Mouse (Mus musculus) MEL (cell line): ENCODE measurements around the gene Zfp329. TPM values are rescaled to one million over a fixed set of nuclear protein-coding genes. Genes with fewer than 3 reads are reported as not detected.

Experiments used
- DNase-seq: peaks from one replicate; pipeline ENCODE4 v3.0.0; 2011; ENCODE audit warnings: low read depth, low spot score
- H3K27ac ChIP-seq: 2 replicates; pipeline ENCODE4 v1.5.1; 2012; ENCODE audit warnings: low read depth, mild to moderate bottlenecking, control low read depth, low read length, moderate library complexity; ENCODE audit not compliant: control insufficient read depth
- H3K27me3 ChIP-seq, 2 experiments: fragments of 150-350 bp in 1 of 2; sonication (generic) in 1 of 2; 2 replicates each; pipeline ENCODE4 v1.6.1; 2012; ENCODE audit warnings: low read length in 2 of 2, mild to moderate bottlenecking in 2 of 2, improper control_type of control experiment in 1 of 2, moderate library complexity in 1 of 2; ENCODE audit not compliant: insufficient read depth in 2 of 2, control insufficient read depth in 1 of 2
- H3K36me3 ChIP-seq, 2 experiments: 2 replicates each; pipeline ENCODE4 v1.6.1; 2012 to 2014; ENCODE audit warnings: low read length in 2 of 2, improper control_type of control experiment in 1 of 2, inconsistent platforms in 1 of 2, mild to moderate bottlenecking in 1 of 2; ENCODE audit not compliant: insufficient read depth in 2 of 2, control insufficient read depth in 1 of 2
- H3K4me1 ChIP-seq, 2 experiments: fragments of 150-350 bp in 1 of 2; sonication (generic) in 1 of 2; 2 replicates each; pipeline ENCODE4 v1.6.1; 2012; ENCODE audit warnings: low read length in 2 of 2, improper control_type of control experiment in 1 of 2, mild to moderate bottlenecking in 1 of 2; ENCODE audit not compliant: insufficient read depth in 2 of 2, control insufficient read depth in 1 of 2
- H3K4me3 ChIP-seq, 2 experiments: fragments of 150-350 bp in 1 of 2; sonication (generic) in 1 of 2; 2 replicates each; pipeline ENCODE4 v1.5.1; 2012; ENCODE audit warnings: low read depth in 2 of 2, low read length in 2 of 2, mild to moderate bottlenecking in 2 of 2, moderate library complexity in 2 of 2, control low read depth in 1 of 2, improper control_type of control experiment in 1 of 2; ENCODE audit not compliant: control insufficient read depth in 1 of 2, insufficient read depth in 1 of 2
- H3K79me2 ChIP-seq: 2 replicates; pipeline ENCODE4 v1.6.1; 2012; ENCODE audit warnings: mild to moderate bottlenecking, low read length, moderate library complexity; ENCODE audit not compliant: control insufficient read depth, poor library complexity, insufficient read depth
- H3K9ac ChIP-seq: 2 replicates; pipeline ENCODE4 v1.6.1; 2012; ENCODE audit warnings: low read depth, mild to moderate bottlenecking, control low read depth, low read length, moderate library complexity; ENCODE audit not compliant: control insufficient read depth, poor library complexity, severe bottlenecking
- H3K9me3 ChIP-seq: fragments of 150-350 bp; sonication (generic); replicated peaks from 2 replicates; pipeline ENCODE4 v1.6.1; 2012; ENCODE audit warnings: mild to moderate bottlenecking, low read length, improper control_type of control experiment, moderate library complexity; ENCODE audit not compliant: insufficient read depth
- E2F4 ChIP-seq: IDR thresholded peaks from 2 replicates; pipeline ENCODE4 v1.6.1; 2011; ENCODE audit warnings: low read depth, low read length, improper control_type of control experiment, borderline replicate concordance
- ELF1 ChIP-seq: IDR thresholded peaks from 2 replicates; pipeline ENCODE4 v1.6.1; 2014; ENCODE audit warnings: low read depth, mild to moderate bottlenecking, inconsistent platforms, low read length, improper control_type of control experiment, moderate library complexity
- EP300 ChIP-seq, 2 experiments: IDR thresholded peaks; 2 replicates each; pipeline ENCODE4 v1.6.1; 2011; ENCODE audit warnings: improper control_type of control experiment in 2 of 2, low read length in 2 of 2, low read depth in 1 of 2, mild to moderate bottlenecking in 1 of 2
- GATA1 ChIP-seq: IDR thresholded peaks from 2 replicates; pipeline ENCODE4 v1.6.1; 2011; ENCODE audit warnings: low read depth, low read length, improper control_type of control experiment
- MAFK ChIP-seq: IDR thresholded peaks from 2 replicates; pipeline ENCODE4 v1.6.1; 2011; ENCODE audit warnings: low read depth, mild to moderate bottlenecking, low read length, improper control_type of control experiment, borderline replicate concordance
- MAX ChIP-seq: IDR thresholded peaks from 2 replicates; pipeline ENCODE4 v1.6.1; 2011; ENCODE audit warnings: low read length, improper control_type of control experiment
- MAZ ChIP-seq: IDR thresholded peaks from 2 replicates; pipeline ENCODE4 v1.6.1; 2012; ENCODE audit warnings: low read depth, mild to moderate bottlenecking, inconsistent platforms, low read length, improper control_type of control experiment
- MEF2A ChIP-seq: IDR thresholded peaks from 2 replicates; pipeline ENCODE4 v1.6.1; 2014; ENCODE audit warnings: low read depth, mild to moderate bottlenecking, inconsistent platforms, low read length, improper control_type of control experiment; ENCODE audit not compliant: poor library complexity, insufficient replicate concordance, severe bottlenecking; ENCODE audit errors: extremely low read depth
- MYB ChIP-seq: IDR thresholded peaks from 2 replicates; pipeline ENCODE4 v1.6.1; 2011; ENCODE audit warnings: mild to moderate bottlenecking, low read depth, low read length, improper control_type of control experiment
- NELFE ChIP-seq: IDR thresholded peaks from 2 replicates; pipeline ENCODE4 v1.6.1; 2011; ENCODE audit warnings: low read depth, low read length, improper control_type of control experiment
- POLR2A ChIP-seq, 2 experiments: IDR thresholded peaks; 2 replicates each; pipeline ENCODE4 v1.6.1; 2011 to 2012; ENCODE audit warnings: low read length in 2 of 2, mild to moderate bottlenecking in 2 of 2, control low read depth in 1 of 2, improper control_type of control experiment in 1 of 2, low read depth in 1 of 2, moderate library complexity in 1 of 2; ENCODE audit not compliant: control insufficient read depth in 1 of 2, insufficient read depth in 1 of 2, poor library complexity in 1 of 2
- SMC3 ChIP-seq: IDR thresholded peaks from 2 replicates; pipeline ENCODE4 v1.6.1; 2011; ENCODE audit warnings: low read depth, low read length, improper control_type of control experiment
- TAL1 ChIP-seq: IDR thresholded peaks from 2 replicates; pipeline ENCODE4 v1.6.1; 2012; ENCODE audit warnings: mild to moderate bottlenecking, inconsistent platforms, low read length, moderate library complexity, mixed read lengths
- TBP ChIP-seq: IDR thresholded peaks from 2 replicates; pipeline ENCODE4 v1.8.0; 2011; ENCODE audit warnings: low read depth, low read length, improper control_type of control experiment
- TCF12 ChIP-seq: IDR thresholded peaks from 2 replicates; pipeline ENCODE4 v1.6.1; 2014; ENCODE audit warnings: low read depth, mild to moderate bottlenecking, inconsistent platforms, low read length, improper control_type of control experiment, moderate library complexity
- USF2 ChIP-seq, 2 experiments: IDR thresholded peaks; 2 replicates each; pipeline ENCODE4 v1.6.1; 2011 to 2012; ENCODE audit warnings: improper control_type of control experiment in 2 of 2, low read length in 2 of 2, borderline replicate concordance in 1 of 2, inconsistent platforms in 1 of 2, low read depth in 1 of 2, mild to moderate bottlenecking in 1 of 2; ENCODE audit not compliant: insufficient read depth in 1 of 2
- ZC3H11A ChIP-seq: IDR thresholded peaks from 2 replicates; pipeline ENCODE4 v1.6.1; 2012; ENCODE audit warnings: low read depth, mild to moderate bottlenecking, inconsistent platforms, low read length, improper control_type of control experiment
- ZKSCAN1 ChIP-seq: IDR thresholded peaks from 2 replicates; pipeline ENCODE4 v1.6.1; 2012; ENCODE audit warnings: low read depth, mild to moderate bottlenecking, inconsistent platforms, low read length, improper control_type of control experiment, moderate library complexity
- polyA plus RNA-seq, 2 experiments: library from polyadenylated mRNA; stranded (reverse) in 1 of 2; unstranded in 1 of 2; fragments of >175 nt in 1 of 2; fragments of >200 nt in 1 of 2; gene quantifications; 2 replicates each; pipeline versions ENCODE4 v1.2.1 to v1.2.4; 2012; ENCODE audit warnings: low replicate concordance in 2 of 2, low read depth in 1 of 2; ENCODE audit not compliant: insufficient read length in 2 of 2, insufficient read depth in 1 of 2, missing spikeins in 1 of 2
- total RNA-seq: library from RNA; depleted of rRNA; stranded (reverse); fragments of 300-350 nt; gene quantifications from 2 replicates; pipeline ENCODE4 v1.2.3, GENCODE M21; 2012

The Zfp329 gene
- total and polyA plus RNA-seq, 3 experiments = 3.2 to 3.4 TPM; not detected in 1

DNA sequence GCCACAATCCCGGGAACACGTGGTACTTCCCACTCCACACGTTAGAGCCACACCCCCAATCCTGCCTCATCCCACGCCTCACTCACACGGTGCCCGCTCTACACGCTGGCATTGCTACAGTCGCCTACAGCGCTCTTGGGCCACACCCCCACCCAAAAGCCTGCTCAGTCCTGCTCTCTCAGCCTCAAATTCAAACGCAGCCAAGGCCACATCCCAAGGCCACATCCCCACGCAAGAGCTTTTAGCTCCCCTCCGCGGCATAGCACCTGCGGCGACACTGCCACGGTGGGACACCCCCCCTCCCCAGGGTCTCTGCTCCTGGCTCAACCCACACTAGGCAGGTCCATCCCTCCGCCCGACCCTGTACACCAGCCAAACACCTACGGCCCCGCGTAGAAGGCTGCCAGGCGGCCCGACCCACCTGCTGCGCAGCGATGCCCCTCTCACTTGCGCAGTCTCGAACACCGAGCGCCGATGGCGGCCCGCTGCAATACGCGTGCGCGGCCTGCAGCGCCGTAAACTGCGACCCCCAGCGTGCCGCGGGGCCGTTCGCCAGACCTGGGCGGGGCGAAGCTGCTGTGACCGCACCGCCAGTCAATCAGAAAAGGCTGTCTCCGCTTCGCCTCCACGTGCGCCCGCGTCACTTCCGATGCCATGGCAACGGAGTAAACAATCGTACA lies 38.4 kb downstream of the Zfp329 start:
- no peaks in the 10 kb centered on the region for H3K9me3 ChIP-seq
- no peaks in the 10 kb centered on the region for H3K79me2 ChIP-seq
- no peaks in the 10 kb centered on the region for H3K27me3 ChIP-seq
- no peaks in the 10 kb centered on the region for H3K36me3 ChIP-seq
- no peak overlapping the region for H3K27ac ChIP-seq
- TF ChIP-seq ZC3H11A (no peak), USF2 (IDR thresholded peaks at IDR 0.05; ENCODE audit: borderline replicate concordance in 1 of 2, insufficient read depth in 1 of 2, low read depth in 1 of 2, low read length in 2 of 2) (no peak), EP300 (IDR thresholded peaks at IDR 0.05; ENCODE audit: low read depth in 1 of 2, low read length in 2 of 2) (no peak), TAL1 (no peak), ZKSCAN1 (no peak), MAZ (no peak), TCF12 (no peak), MEF2A (no peak), MAFK (no peak), SMC3 (no peak), ELF1 (no peak), MAX (no peak), TBP (no peak), POLR2A (IDR thresholded peaks at IDR 0.05; ENCODE audit: control insufficient read depth in 1 of 2, insufficient read depth in 1 of 2, low read depth in 1 of 2, low read length in 2 of 2, poor library complexity in 1 of 2) (no peak), MYB (no peak), E2F4 (no peak), GATA1 (no peak), NELFE (no peak)
- H3K4me3 ChIP-seq = no peak overlapping the region
- no peak for DNase-seq
- H3K4me1 ChIP-seq = no peaks in the 10 kb centered on the region
- no peak overlapping the region for H3K9ac ChIP-seq

DNA sequence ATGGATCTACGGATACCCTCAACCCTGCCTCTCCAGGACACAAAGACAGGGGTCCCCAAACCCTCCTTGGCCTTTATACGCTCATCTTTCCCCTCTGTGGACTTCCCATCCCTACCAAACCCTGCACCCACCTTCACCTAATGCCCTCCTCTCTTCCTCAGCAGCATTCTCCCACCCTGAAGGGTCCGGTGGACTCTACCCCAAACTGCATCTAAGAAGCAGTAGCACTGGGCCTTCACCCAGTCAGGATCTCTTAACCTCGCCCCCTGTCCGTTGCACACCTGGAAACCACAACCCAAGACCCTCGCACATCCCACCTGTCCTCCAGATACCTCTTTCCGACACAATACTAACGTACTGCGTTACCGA lies 38.9 kb downstream of the Zfp329 start:
- no peak overlapping the region for H3K27ac ChIP-seq
- no peak overlapping the region for H3K9ac ChIP-seq
- H3K4me1 ChIP-seq = no peaks in the 10 kb centered on the region
- no peaks in the 10 kb centered on the region for H3K9me3 ChIP-seq
- H3K36me3 ChIP-seq = no peaks in the 10 kb centered on the region
- no peaks in the 10 kb centered on the region; a peak in 1 of 4 replicates for H3K27me3 ChIP-seq
- no peaks in the 10 kb centered on the region for H3K79me2 ChIP-seq
- no peak overlapping the region for H3K4me3 ChIP-seq
- DNase-seq = no peak
- TF ChIP-seq USF2 (IDR thresholded peaks at IDR 0.05; ENCODE audit: borderline replicate concordance in 1 of 2, insufficient read depth in 1 of 2, low read depth in 1 of 2, low read length in 2 of 2) (no peak), TCF12 (no peak), EP300 (IDR thresholded peaks at IDR 0.05; ENCODE audit: low read depth in 1 of 2, low read length in 2 of 2) (no peak), MEF2A (no peak), MAZ (no peak)
